Mouse (Mus musculus) CH12.LX (cell line): ENCODE results near the gene Gm5447.

Source experiments
- CTCF ChIP-seq, 2 experiments: IDR thresholded peaks in 1 of 2; conservative IDR thresholded peaks in 1 of 2; 2 replicates each; pipeline ENCODE4 v1.5.1; 2011 to 2012; ENCODE audit warnings: low read depth in 2 of 2, low read length in 2 of 2, improper control_type of control experiment in 1 of 2, inconsistent platforms in 1 of 2, mild to moderate bottlenecking in 1 of 2, moderate library complexity in 1 of 2
- E2F4 ChIP-seq: IDR thresholded peaks from 2 replicates; pipeline ENCODE4 v1.6.1; 2011; ENCODE audit warnings: low read depth, low read length, improper control_type of control experiment; ENCODE audit not compliant: insufficient replicate concordance
- ETS1 ChIP-seq: conservative IDR thresholded peaks from 2 replicates; pipeline ENCODE4 v1.6.1; 2012; ENCODE audit warnings: low read depth, mild to moderate bottlenecking, inconsistent platforms, low read length, improper control_type of control experiment, moderate library complexity
- JUN ChIP-seq: IDR thresholded peaks from 2 replicates; pipeline ENCODE4 v1.6.1; 2011; ENCODE audit warnings: low read depth, mild to moderate bottlenecking, low read length, improper control_type of control experiment, moderate library complexity; ENCODE audit not compliant: insufficient read depth
- MAFK ChIP-seq: IDR thresholded peaks from 2 replicates; pipeline ENCODE4 v1.6.1; 2011; ENCODE audit warnings: low read length, improper control_type of control experiment; ENCODE audit not compliant: insufficient replicate concordance
- POLR2A ChIP-seq: IDR thresholded peaks from 2 replicates; pipeline ENCODE4 v1.6.1; 2011; ENCODE audit warnings: low read depth, mild to moderate bottlenecking, improper control_type of control experiment, low read length
- SMC3 ChIP-seq: IDR thresholded peaks from 2 replicates; pipeline ENCODE4 v1.6.1; 2011; ENCODE audit warnings: low read depth, low read length, improper control_type of control experiment
- USF1 ChIP-seq: IDR thresholded peaks from 2 replicates; pipeline ENCODE4 v1.6.1; 2014; ENCODE audit warnings: low read depth, mild to moderate bottlenecking, inconsistent platforms, low read length, improper control_type of control experiment

- TF ChIP-seq POLR2A (no peak), JUN (no peak), USF1 (no peak), ETS1 (no peak), E2F4 (no peak), MAFK (no peak), SMC3 (no peak), CTCF (conservative IDR thresholded peaks at IDR 0.05 in 1 of 2, IDR thresholded peaks at IDR 0.05 in 1 of 2; ENCODE audit: low read depth in 2 of 2, low read length in 2 of 2) (no peak)
Measured at GRCm38 (mm10) chr13:30989710-30990109, 15.7 kb downstream of the Gm5447 start.
